Mouse (Mus musculus): ENCODE measurements around the gene Ankrd33b.

Ankrd33b gene

GRCm38 (mm10) chr15:31304302-31304701 is 63.2 kb downstream of the Ankrd33b start:
- DNase-seq (ENCODE audit: low spot score in 2 of 2), result no peak

DNA sequence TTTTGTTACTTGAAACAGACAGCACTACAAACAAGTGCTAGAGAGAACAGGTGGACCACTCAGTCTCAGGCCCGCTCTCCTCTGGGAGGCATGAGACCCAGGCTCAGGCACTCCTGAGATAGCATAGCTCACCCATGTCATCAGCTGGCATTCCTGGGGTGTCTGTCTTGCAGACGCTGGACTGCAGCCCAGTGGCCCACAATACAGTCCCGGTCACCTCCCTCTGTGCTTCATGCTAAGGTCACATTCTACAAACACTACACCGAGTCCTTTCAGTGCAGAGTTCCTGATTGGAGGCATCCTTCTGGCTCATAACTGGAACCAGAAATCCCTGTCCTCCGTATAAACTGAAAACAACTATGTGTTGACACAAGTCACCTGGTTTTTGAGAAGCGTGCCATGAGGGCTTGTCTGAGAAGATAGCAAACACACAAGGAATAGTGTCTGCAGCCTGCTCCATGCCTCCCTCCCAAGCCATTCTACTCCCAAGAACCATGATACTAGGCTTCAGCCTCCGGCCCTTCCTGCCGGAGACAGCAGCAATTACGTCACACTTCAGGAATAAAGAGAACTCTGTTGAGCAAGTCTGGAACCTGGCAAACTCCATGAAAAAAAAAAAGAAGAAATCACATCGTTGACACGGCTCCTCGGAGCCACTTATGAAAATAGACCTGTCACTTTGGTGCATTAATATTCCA is 65.1 kb downstream of the Ankrd33b start:
- DNase-seq (ENCODE audit: low spot score in 2 of 2), result no peak

- DNase-seq (ENCODE audit: low spot score in 2 of 2), result no peak
Measured at GRCm38 (mm10) chr15:31299258-31299917, 68.1 kb downstream of the Ankrd33b start.

GRCm38 (mm10) chr15:31297777-31298137 is 69.8 kb downstream of the Ankrd33b start:
- DNase-seq (ENCODE audit: low spot score in 2 of 2), result no peak

- DNase-seq (ENCODE audit: low spot score in 2 of 2), result no peak
Measured at GRCm38 (mm10) chr15:31296882-31297776, 70.4 kb downstream of the Ankrd33b start.

- no peak for DNase-seq (ENCODE audit: low spot score in 2 of 2)
Measured at GRCm38 (mm10) chr15:31294311-31294710, 73.2 kb downstream of the Ankrd33b start.

- no peak for DNase-seq (ENCODE audit: low spot score in 2 of 2)
Measured at GRCm38 (mm10) chr15:31292627-31293026, 74.9 kb downstream of the Ankrd33b start.

- DNase-seq (ENCODE audit: low spot score in 2 of 2), result no peak
Measured at GRCm38 (mm10) chr15:31285695-31286094, 81.8 kb downstream of the Ankrd33b start.

DNA sequence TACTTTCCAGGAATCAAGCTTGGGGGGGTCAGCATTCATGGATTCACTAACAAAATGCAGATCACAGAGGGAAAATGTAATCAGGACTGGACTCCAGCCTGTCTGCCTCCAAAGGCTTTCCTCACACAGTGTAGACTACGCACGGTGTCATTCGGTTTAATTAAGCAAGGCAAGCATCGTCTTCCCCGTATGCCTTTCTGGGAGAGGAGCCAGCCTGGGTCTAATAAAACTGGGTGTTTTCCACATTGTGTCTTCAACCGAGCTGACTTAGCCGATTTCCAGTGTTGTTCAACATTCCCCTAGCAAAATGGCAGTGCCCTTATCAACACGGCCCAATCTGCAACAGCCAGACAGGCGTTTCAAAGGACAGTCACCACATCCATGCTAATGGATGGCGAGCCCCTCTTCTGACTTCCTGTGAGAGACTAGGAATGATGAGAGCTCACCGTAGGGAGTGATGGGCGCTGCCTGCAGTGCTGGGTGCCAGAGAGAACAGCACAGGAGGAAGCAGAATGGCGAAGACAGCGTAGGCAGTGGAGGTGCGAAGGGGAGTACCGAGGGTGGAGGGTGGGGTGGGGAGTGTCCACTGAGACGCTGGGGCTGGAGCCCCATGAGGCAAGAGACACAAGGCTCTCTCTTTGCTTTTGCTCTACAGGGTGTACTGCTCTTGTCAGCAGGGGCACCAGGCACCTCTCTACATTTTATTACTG is 82.4 kb downstream of the Ankrd33b start:
- DNase-seq (ENCODE audit: low spot score in 2 of 2), result no peak

DNA sequence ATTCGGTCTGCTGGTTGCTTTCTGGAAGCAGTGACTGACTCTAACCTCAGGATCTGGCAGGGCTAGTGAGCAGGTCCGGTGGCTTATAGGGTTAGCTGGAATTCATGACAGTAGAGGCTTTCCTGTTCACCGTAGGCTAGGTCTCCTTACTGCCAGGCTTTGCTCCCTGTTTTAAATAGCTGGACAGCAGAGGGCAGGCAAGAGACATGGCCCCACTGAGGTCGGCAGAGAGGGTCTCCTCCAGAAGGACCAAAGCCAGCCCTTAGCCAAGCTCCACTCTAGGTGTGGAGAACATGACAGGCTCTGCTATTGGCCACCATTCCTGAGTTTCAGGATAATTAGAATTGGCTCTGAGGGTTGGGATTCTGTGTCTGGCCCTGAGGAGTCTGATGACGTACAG is 83.4 kb downstream of the Ankrd33b start:
- no peak for DNase-seq (ENCODE audit: low spot score in 2 of 2)

DNA sequence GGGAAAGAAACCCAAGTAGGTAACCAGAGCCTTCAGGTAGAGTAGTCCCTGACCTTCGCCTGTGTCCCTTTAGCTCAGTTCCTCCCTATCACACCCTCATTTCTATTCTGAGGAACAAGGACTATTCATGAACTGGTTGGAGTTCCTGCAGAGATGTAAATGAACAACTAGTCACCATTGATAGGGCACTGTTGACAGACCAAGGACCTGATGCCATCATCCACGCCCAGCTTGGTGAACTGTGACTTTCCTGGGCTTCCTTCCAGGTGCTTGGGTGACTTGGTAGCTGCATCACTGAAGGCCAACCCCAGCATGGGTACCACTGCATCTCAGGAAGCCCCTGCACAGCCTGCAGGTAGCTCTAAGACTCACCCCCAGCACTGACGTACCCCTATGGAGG is 85.2 kb downstream of the Ankrd33b start:
- DNase-seq (ENCODE audit: low spot score in 2 of 2), result no peak

GRCm38 (mm10) chr15:31281830-31282229 is 85.7 kb downstream of the Ankrd33b start:
- DNase-seq (ENCODE audit: low spot score in 2 of 2), result no peak

GRCm38 (mm10) chr15:31280683-31281082 is 86.8 kb downstream of the Ankrd33b start:
- DNase-seq (ENCODE audit: low spot score in 2 of 2), result no peak

DNA sequence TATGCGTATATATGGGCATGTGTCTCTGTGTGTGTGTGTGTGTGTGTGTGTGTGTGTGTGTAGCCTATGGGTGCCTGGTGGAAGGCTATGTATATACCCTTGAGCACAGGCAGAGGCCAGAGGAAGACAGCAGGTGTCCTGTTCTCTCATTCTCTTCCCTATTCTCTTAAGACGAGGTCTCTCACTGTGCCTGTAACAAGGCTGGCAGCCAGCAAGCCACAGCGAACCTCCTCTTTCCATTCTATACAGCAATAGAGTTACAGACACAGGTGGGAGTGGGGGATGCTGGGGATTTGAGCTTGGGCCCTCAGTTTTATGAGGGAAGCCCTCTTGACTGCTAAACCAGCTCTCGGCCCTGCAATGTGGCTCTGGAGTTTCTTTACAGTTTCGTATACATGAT is 87.5 kb downstream of the Ankrd33b start:
- no peak for DNase-seq (ENCODE audit: low spot score in 2 of 2)

DNA sequence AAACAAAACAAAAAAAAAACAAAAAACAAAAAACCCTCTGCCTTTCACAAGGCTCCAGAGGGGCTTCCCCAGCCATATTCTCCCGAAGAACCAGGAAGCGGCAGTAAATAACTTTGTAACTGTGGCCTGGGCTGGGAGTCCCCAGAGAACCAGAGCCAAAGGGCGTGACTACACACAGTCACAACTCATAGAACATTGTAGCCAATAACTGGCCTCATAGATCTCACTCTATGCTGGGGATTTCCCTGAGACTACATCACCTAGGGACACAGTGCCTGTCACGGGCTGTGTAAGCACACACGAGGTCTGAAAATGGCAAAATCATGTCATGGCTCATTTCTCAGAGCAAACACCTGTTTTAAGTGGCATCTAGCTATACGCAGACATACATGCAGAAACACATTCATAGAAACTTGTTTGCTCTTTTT is 87.9 kb downstream of the Ankrd33b start:
- peak; percentile 1 to 63 for DNase-seq (ENCODE audit: low spot score in 2 of 2)

DNA sequence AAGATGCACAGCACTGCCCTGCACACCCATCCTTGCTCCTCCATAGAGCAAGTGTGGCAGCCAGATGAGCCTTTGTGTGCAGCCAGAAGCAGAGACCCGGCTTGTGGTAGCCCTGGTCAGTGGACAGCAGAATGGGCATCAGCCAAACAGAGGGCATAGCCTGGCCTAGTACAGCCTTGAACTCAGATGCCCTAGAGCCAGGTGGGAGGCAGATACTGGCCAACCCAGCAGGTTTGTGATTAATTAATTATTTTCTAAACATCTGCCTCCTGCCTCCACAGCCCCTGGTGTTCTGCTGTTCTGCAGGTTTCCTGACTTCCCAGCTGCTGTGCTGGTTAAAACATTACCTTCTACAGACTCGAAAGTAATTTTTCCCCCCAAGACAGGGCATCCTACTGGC is 88.4 kb downstream of the Ankrd33b start:
- DNase-seq (ENCODE audit: low spot score in 2 of 2), result no peak

DNA sequence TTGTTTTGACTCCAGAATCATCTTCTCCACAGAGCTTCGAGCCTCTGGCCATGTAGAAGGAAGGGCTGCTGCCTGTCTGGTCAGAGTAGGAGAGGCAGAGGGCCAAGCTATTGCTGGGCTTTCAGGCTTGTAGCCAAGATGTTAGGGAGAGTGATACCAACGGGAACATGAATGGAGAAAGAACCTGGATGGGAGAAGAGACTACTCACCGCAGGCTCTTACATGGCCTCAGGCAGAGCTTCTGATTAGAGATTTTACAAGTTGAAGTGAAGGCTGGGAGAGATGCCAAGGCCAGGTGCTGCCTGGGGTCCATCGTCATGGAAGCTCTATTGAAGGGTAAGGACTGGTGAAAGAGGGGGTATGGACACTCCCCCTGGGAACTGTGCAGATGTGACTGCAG is 89.4 kb downstream of the Ankrd33b start:
- no peak for DNase-seq (ENCODE audit: low spot score in 2 of 2)

DNA sequence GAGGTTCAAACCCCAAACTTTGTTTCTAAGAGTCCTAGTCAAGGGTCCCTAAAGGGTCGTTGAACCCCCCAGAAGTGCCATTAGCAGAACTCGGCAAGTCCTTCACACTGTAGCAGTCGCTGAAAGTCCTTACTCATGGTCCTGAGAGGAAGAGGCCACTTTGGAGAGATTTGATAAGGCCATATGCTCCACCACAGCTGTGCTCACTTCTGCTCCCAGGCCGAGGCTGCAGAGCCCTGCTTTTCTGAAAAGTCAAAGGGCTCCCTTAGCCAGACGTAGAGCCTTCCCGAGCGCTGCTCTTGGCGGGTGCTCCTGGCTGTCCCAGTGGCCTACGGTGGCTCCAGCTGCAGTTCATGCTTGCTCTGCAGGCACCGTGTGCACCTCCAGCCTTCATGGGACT is 94.0 kb downstream of the Ankrd33b start:
- no peak for DNase-seq (ENCODE audit: low spot score in 2 of 2)

DNA sequence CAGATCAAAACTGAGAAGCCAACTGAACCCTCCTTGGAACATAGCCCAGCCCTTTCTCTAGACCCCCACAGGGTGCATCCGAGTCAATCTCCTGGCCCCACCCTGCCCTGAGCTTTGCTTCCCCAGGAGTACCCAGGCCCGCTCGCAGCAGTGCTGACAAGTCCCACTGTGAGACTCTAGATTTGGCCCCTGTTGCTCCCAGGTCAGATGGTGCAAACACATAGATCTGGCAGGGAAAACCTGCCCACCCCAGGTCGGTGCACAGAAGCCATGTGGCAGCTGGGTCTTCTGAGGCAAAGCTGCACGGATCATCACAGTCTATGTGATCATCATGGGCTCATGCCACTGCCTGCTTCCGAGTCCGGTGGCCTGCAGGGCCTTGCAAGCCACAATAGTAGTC is 94.8 kb downstream of the Ankrd33b start:
- no peak for DNase-seq (ENCODE audit: low spot score in 2 of 2)

- DNase-seq (ENCODE audit: low spot score in 2 of 2), result no peak
Measured at GRCm38 (mm10) chr15:31269558-31269957, 98.0 kb downstream of the Ankrd33b start.

DNA sequence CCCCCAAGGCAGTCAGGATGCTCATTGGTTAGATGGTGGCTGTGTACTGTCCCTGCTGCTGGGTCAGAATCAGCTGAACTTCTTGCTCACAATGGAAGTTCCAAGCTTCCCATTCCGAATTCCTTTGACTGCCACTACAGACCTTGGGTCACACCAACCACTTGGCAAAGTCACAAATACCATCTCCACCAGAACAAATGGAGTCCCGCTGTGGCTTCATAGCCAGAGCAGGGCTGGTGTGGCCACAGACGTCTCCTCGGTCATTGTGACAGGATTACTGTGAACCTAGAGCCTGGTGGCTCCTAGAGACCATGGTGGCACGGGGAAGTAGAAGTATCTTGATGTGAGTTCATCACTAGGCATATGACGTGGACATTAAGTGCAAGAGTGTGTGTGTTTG is 99.4 kb downstream of the Ankrd33b start:
- no peak for DNase-seq (ENCODE audit: low spot score in 2 of 2)

DNA sequence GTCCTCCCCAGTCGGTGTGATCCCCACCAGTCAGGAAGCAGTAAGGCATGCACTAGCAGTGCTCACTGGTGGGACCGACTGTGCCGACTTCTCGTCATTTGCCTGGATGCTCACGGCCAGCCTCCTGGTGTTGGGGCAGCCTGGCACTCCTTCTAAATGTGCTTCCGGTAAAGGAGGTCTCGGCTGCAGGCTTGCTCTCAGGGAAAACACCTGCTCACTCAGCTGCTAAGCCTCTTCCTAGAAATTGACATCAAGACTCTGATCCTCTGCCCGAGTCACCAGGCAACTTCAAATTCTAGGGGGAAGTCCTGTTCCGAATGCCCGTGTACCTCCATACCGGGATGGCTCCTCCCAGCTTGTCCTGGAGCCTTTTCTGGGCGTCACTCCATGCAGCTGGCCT is 101.7 kb downstream of the Ankrd33b start:
- DNase-seq (ENCODE audit: low spot score in 2 of 2), result no peak
